Mouse (Mus musculus) left cerebral cortex, adult 2 months (tissue): ENCODE results near the gene Slc5a10. TPM values are rescaled to one million over a fixed set of nuclear protein-coding genes. Genes with fewer than 3 reads are reported as not detected.
A peak's percentile ranks its signal among the peaks of the same experiment; 100 is the strongest.
"Not testable (repeated sequence)": the region's sequence is repeated elsewhere in the genome, so short reads cannot be mapped to it uniquely, and the experiment has no call there.

Experiments used
- DNase-seq, 2 experiments: peaks; one replicate each; pipeline ENCODE4 v3.0.0; 2021 to 2022; ENCODE audit warnings: low spot score in 2 of 2, mixed read lengths in 1 of 2; ENCODE audit errors: extremely low spot score in 1 of 2
- H3K27ac ChIP-seq: fragments of 200-600 bp; 2 replicates; pipeline ENCODE4 v1.8.1; 2022
- H3K4me3 ChIP-seq: fragments of 200-600 bp; 2 replicates; pipeline ENCODE4 v1.8.1; 2022
- CTCF ChIP-seq: fragments of 200-600 bp; IDR thresholded peaks from 2 replicates; pipeline ENCODE4 v1.8.1; 2022; ENCODE audit warnings: antibody characterized with exemption, mild to moderate bottlenecking, moderate library complexity
- intact Hi-C: fragments of 180-260 bp; cut with DNase I; formaldehyde crosslinking; loops from one replicate; pipeline ENCODE4 v1.15.1; 2025
- total RNA-seq, 2 experiments: library from RNA; stranded (reverse); gene quantifications; 2 replicates each; pipeline ENCODE4 v1.2.3; 2021

The Slc5a10 gene
- total RNA-seq, 2 experiments from 2014 or later = not detected

DNA sequence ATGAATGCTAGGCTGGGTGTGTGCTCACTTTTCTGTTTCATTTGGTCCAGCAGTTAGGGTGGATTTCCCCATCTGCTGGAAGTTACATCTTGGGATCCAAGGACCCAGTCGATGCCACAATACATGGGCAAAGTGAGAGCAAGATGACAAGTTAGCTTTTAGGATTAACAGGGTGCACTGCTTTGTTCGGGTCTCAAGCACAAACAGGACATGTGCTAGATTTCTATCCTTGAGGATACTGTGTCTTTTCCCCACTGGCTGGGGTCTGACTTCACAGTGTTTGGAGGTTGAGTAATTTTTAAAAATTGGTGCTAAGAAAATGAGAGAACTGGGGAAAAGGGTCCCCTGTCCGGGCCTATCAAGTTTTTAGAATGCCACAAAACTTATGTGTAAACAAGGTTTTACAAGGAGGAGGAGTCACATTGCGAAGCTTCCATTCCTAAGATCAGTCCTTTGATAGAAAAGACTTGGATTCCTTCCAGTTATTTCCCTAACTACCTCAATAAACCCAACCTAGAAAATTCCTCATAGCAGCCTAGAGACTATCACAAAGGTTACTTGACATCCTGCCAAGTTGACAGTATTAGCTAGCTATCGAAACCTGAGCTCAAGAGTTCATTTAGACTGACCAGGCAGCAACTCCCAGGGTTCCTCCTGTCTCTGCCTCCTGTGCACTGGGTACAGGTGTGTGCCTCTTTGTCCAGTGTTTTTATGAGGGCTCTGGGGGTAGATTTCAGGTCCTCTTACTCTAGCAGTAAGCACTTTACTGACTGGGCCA lies 77.3 kb downstream of the Slc5a10 start:
- no peak for DNase-seq
- intact Hi-C loops = no loop called here
- no peak for TF ChIP-seq CTCF
- Histone ChIP-seq H3K4me3 (no peak overlapping the region), H3K27ac (no peak overlapping the region)

DNA sequence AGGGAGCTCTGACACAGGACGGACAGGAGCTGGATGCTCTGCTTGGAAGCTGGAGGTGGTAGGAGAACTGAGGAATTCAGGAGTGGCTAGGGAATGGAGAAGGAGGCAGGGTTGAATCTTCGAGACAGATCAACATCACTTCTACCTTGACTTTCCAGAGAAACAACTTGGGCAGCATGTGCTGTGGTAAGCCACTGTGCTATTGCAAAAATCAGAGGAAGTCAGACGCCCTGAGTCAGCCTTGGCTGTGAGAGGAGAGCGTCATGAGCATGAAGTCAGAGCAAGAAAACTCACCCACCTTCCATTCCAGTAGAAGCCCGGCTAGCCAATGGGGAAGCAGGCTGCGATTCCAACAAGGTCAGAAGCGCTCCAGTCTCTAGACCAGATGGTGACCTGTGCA lies 78.5 kb downstream of the Slc5a10 start:
- no peak for DNase-seq
- H3K4me3 ChIP-seq = no peak overlapping the region
- intact Hi-C loops = no loop called here
- TF ChIP-seq CTCF = no peak
- H3K27ac ChIP-seq = no peak overlapping the region

DNA sequence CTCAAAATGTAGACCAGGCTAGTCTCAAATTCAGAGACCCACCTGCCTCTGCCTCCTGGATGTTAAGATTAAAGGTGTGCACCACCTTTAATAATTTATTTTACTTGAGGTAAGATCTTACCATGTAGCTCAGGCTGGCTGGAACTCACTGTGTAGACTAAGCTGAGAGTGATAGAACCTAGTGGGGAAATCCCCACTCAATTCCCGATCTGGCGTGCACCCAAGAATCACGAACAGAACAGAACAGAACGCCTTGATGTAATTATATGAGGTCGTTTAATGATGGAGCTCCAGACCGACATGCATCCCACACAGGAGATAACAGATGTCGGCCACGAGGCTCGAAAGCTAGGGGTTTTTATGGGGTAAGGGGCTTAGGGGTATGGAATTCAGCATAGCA lies 80.0 kb downstream of the Slc5a10 start:
- H3K27ac ChIP-seq, H3K4me3 ChIP-seq, DNase-seq, intact Hi-C loops: not testable (repeated sequence)

DNA sequence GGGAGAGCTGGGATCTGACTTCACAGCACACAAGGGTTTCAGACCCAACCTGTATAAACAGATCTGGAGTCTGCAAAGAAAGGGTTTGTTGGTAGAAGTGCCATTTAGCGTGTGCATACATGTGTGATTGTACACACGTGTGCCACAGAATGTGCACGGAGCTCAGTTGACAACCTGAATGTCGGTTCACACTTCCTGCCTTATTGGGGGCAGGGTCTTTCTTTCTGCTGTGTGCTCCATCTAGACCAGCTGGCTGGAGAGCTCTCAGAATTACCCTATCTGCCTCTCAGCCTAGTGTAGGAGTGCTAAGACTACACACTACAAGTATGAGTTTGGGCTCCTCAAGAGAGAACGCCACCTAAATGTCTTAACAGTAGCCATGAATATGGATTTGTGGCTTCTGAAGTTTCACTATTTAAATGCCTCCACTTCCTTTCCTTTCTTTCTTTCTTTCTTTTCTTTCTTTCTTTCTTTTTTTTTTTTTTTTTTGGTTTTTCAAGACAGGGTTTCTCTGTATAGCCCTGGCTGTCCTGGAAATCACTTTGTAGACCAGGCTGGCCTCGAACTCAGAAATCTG lies 80.9 kb downstream of the Slc5a10 start:
- DNase-seq = no peak
- TF ChIP-seq CTCF = no peak
- H3K27ac ChIP-seq = no peak overlapping the region
- H3K4me3 ChIP-seq = no peak overlapping the region
- intact Hi-C loops = no loop called here

DNA sequence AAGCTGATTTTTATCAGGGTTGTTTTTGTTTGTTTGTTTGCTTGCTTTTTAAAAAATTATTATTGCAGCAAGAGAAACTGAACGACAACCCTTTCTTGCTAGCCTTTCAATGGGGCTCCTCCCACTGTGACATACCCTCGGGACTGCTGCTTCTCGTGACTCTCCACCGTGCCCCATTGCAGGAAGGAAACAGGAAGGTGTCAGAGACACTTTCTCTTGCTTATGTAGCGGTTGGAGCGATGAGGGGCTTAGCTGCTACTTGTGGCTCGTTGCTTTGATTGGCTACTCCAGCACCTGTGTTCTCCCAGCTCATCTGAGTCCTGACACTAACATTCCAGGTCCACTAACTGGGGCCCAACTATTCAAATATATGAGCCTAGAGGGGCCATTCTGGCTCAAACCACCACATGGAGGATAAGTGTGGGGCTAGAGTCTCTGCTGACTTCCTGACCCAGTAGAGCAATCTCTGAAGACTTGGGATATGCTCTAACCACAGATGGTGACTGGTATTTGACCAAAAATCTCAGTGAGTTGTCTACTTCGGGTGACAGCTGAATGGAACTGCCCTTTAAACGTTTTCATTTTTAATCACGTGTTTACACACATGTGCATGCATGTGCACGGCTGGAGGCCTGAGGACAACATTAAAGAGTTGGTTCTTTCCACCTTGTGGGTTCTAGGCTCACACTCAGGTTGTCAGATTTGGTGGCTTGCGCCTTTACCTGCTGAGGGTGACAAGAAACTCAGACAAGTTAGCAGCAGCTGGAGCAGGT lies 81.7 kb downstream of the Slc5a10 start:
- intact Hi-C loops = no loop called here
- Histone ChIP-seq H3K27ac (no peak overlapping the region), H3K4me3 (no peak overlapping the region)
- no peak for TF ChIP-seq CTCF
- no peak for DNase-seq

DNA sequence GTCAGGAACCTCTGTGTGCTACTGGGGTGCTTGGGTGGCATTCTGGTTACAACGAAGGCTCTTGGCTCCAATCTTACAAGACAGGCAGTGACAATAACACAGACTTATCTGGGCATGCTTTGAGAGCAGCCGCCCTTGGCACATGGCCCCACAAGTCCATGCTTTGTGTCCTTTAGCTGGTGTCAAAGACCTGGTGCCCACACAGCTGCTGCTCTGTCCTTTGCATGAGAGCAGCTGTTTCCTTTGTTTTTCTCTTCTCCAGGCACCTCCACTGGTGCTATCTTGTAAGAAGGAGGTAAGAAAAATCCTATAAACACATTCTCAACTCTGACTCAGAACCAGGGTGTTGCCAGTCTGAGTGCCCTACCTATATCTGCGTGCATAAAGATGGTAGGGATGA lies 82.8 kb downstream of the Slc5a10 start:
- DNase-seq = no peak
- intact Hi-C loops = no loop called here
- no peak overlapping the region for H3K27ac ChIP-seq
- no peak for TF ChIP-seq CTCF
- no peak overlapping the region for H3K4me3 ChIP-seq

DNA sequence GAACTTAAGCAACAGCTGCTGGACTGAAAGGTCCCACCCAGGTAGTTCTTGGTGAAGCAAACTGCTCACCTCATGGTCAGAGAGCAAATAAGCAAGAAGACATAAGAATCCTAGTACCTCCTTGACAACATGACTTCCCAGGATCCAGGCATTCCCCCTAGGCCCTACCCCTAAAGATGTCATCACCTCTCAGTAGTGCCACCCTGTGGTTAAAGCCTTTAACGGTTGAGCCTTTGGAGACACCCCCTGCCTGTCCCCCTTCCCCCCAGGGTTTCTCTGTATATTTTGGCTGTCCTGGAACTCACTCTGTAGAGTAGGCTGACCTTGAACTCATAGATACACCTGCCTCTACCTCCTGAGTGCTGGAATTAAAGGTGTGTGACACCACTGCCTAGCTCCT lies 83.2 kb downstream of the Slc5a10 start:
- no peak for DNase-seq
- Histone ChIP-seq H3K27ac (no peak overlapping the region), H3K4me3 (no peak overlapping the region)
- TF ChIP-seq CTCF = no peak
- intact Hi-C loops = no loop called here

DNA sequence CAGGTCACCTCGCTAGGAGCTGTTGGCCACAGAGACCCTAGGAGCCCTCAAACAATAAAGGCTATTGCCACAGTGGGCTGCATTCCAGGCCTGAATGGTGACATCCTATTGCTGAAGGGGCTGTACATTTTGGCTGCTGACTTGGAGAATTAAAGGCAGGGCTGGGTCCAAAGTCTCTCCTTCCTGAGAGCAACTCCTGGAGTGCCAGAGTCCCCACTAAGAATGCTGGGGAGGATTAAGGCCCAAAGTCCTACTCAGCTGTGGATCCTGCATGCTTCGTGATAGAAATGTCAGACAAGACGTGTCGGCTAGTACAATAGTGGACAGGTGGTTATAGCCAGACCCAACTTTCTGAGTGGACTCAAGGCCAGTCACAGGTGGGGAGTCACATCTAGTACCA lies 84.3 kb downstream of the Slc5a10 start:
- H3K4me3 ChIP-seq, H3K27ac ChIP-seq, intact Hi-C loops, DNase-seq: not testable (repeated sequence)

DNA sequence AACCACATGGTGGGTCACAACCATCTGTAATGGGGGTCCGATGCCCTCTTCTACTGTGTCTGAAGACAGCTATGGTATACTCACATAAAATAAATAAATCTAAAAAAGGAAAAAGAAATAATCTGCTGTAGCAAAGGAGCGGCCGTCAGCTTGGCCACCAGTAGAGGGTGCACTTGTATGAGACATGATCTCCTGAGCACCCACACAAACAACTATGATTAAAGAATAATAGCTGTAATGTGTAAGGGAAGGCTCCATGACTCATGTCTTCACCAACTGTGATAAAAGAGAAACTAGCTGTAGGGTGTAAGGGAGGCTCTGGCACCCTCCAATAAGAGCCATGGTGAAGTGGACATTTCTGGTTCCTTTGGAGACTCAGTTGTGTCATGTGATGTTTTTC lies 91.0 kb downstream of the Slc5a10 start:
- peak; percentile 31 for TF ChIP-seq CTCF
- intact Hi-C loops = no loop called here
- H3K4me3 ChIP-seq = no peak overlapping the region
- no peak for DNase-seq
- H3K27ac ChIP-seq = no peak overlapping the region

DNA sequence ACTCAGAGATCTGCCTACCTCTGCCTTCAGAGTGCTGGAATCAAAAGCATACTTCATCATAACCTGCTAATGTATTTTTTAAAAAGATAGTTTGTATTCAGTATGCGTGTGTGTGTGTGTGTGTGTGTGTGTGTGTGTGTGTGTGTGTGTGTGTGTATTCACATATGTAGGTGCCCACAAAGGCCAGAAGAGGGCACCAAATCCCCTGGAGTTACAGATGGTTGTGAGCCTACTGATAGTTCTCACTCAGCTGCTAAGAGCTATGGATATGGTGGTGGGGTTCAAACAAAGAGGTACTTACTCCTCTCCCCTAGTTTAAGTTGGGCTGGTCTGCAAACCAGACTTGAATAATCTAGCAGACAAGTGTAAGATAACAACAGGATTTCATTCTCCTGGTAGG lies 94.1 kb downstream of the Slc5a10 start:
- Histone ChIP-seq H3K27ac (no peak overlapping the region), H3K4me3 (no peak overlapping the region)
- intact Hi-C loops = loop anchor here (1.0 kb wide), 1 partner anchor 87 kb away; no protein-coding TSS in a partner anchor
- TF ChIP-seq CTCF = no peak; the same call in 1 of the 2 replicates
- no peak for DNase-seq

DNA sequence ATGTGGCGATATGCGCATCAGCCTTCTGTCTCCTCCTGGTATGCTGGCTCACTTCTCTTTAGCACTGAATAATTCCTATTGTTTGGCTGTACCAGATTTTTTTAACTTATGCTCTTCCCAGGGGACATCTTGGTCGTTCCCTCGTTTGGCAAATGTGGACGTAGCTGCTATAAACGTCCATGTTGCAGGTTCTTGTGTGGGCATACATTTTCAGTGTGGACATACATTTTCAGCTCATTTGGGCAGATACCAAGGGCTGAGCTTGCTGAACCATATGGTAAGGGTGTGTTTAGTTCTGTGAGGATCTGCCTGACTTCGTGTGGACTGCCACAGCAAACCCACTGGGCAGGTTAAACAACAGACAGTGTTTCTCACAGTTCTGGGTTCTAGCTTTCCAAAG lies 95.5 kb downstream of the Slc5a10 start:
- DNase-seq = peak in 1 of 2 experiments; percentile 21
- intact Hi-C loops = loop anchor here (1.0 kb wide), 1 partner anchor 19 kb away; no protein-coding TSS in a partner anchor
- no peak overlapping the region for H3K27ac ChIP-seq
- H3K4me3 ChIP-seq = no peak overlapping the region
- TF ChIP-seq CTCF = no peak

Other genes starting within 250 kb of the Slc5a10 start
- gene Mfap4, start 235.4 kb downstream of the Slc5a10 start, total RNA-seq = 1 to 10 TPM; 2.5 to 2.7 TPM
- 10 to 100 TPM; 19.8 to 20.3 TPM for gene Mapk7, start 226.4 kb downstream of the Slc5a10 start, total RNA-seq
- gene B9d1, start 215.7 kb downstream of the Slc5a10 start, total RNA-seq = 10 to 100 TPM; 39.1 to 43.8 TPM
- 100 to 1,000 TPM; 113 TPM for gene Epn2, start 141.1 kb downstream of the Slc5a10 start, total RNA-seq
- 1 to 10 TPM; 4.1 TPM for gene Grap, start 67.6 kb downstream of the Slc5a10 start, total RNA-seq
- gene Fam83g, start 36.7 kb downstream of the Slc5a10 start, total RNA-seq = under 1 TPM in 1 of 2 experiments, not detected in 1; 0.09 TPM
- 10 to 100 TPM; 37.1 to 38.0 TPM for gene Prpsap2, start 41.3 kb upstream of the Slc5a10 start, total RNA-seq
- 10 to 100 TPM; 77.0 to 82.4 TPM for gene Ulk2, start 134.2 kb upstream of the Slc5a10 start, total RNA-seq
- 10 to 100 TPM; 36.8 to 37.0 TPM for gene Akap10, start 209.4 kb upstream of the Slc5a10 start, total RNA-seq
- gene Specc1, start 235.9 kb upstream of the Slc5a10 start, total RNA-seq = 10 to 100 TPM; 69.6 to 74.4 TPM